Mouse (Mus musculus) MEL (cell line): ENCODE results near the gene Stx6.

Source experiments
- BHLHE40 ChIP-seq: IDR thresholded peaks from 2 replicates; pipeline ENCODE4 v1.6.1; 2012; ENCODE audit warnings: low read depth, mild to moderate bottlenecking, inconsistent platforms, low read length, improper control_type of control experiment, borderline replicate concordance
- CTCF ChIP-seq, 3 experiments: IDR thresholded peaks in 2 of 3; conservative IDR thresholded peaks in 1 of 3; 2 replicates each; pipeline ENCODE4 v1.5.1; 2011 to 2012; ENCODE audit warnings: low read length in 3 of 3, low read depth in 2 of 3, mild to moderate bottlenecking in 2 of 3, improper control_type of control experiment in 1 of 3, inconsistent platforms in 1 of 3, mixed read lengths in 1 of 3, moderate library complexity in 1 of 3; ENCODE audit not compliant: control insufficient read depth in 1 of 3, insufficient read depth in 1 of 3, poor library complexity in 1 of 3, severe bottlenecking in 1 of 3
- ELF1 ChIP-seq: IDR thresholded peaks from 2 replicates; pipeline ENCODE4 v1.6.1; 2014; ENCODE audit warnings: low read depth, mild to moderate bottlenecking, inconsistent platforms, low read length, improper control_type of control experiment, moderate library complexity
- EP300 ChIP-seq, 2 experiments: IDR thresholded peaks; 2 replicates each; pipeline ENCODE4 v1.6.1; 2011; ENCODE audit warnings: improper control_type of control experiment in 2 of 2, low read length in 2 of 2, low read depth in 1 of 2, mild to moderate bottlenecking in 1 of 2
- GABPA ChIP-seq: IDR thresholded peaks from 2 replicates; pipeline ENCODE4 v1.6.1; 2012; ENCODE audit warnings: low read depth, mild to moderate bottlenecking, inconsistent platforms, low read length, improper control_type of control experiment, moderate library complexity
- GATA1 ChIP-seq: IDR thresholded peaks from 2 replicates; pipeline ENCODE4 v1.6.1; 2011; ENCODE audit warnings: low read depth, low read length, improper control_type of control experiment
- JUND ChIP-seq: IDR thresholded peaks from 2 replicates; pipeline ENCODE4 v1.6.1; 2011; ENCODE audit warnings: low read depth, mild to moderate bottlenecking, improper control_type of control experiment, low read length
- MAZ ChIP-seq: IDR thresholded peaks from 2 replicates; pipeline ENCODE4 v1.6.1; 2012; ENCODE audit warnings: low read depth, mild to moderate bottlenecking, inconsistent platforms, low read length, improper control_type of control experiment
- MXI1 ChIP-seq: IDR thresholded peaks from 2 replicates; pipeline ENCODE4 v1.6.1; 2011; ENCODE audit warnings: mild to moderate bottlenecking, low read depth, low read length, improper control_type of control experiment
- POLR2A ChIP-seq, 2 experiments: IDR thresholded peaks; 2 replicates each; pipeline ENCODE4 v1.6.1; 2011 to 2012; ENCODE audit warnings: low read length in 2 of 2, mild to moderate bottlenecking in 2 of 2, control low read depth in 1 of 2, improper control_type of control experiment in 1 of 2, low read depth in 1 of 2, moderate library complexity in 1 of 2; ENCODE audit not compliant: control insufficient read depth in 1 of 2, insufficient read depth in 1 of 2, poor library complexity in 1 of 2
- POLR2AphosphoS5 ChIP-seq: IDR thresholded peaks from 2 replicates; pipeline ENCODE4 v1.6.1; 2012; ENCODE audit warnings: low read depth, borderline replicate concordance, mild to moderate bottlenecking, inconsistent platforms, low read length, moderate library complexity, mixed read lengths
- RCOR1 ChIP-seq: IDR thresholded peaks from 2 replicates; pipeline ENCODE4 v1.6.1; 2012; ENCODE audit warnings: low read depth, mild to moderate bottlenecking, inconsistent platforms, low read length, improper control_type of control experiment
- SIN3A ChIP-seq: IDR thresholded peaks from 2 replicates; pipeline ENCODE4 v1.6.1; 2012; ENCODE audit warnings: low read length, improper control_type of control experiment, inconsistent platforms
- USF1 ChIP-seq: IDR thresholded peaks from 2 replicates; pipeline ENCODE4 v1.6.1; 2014; ENCODE audit warnings: low read depth, mild to moderate bottlenecking, inconsistent platforms, low read length, improper control_type of control experiment, moderate library complexity

DNA sequence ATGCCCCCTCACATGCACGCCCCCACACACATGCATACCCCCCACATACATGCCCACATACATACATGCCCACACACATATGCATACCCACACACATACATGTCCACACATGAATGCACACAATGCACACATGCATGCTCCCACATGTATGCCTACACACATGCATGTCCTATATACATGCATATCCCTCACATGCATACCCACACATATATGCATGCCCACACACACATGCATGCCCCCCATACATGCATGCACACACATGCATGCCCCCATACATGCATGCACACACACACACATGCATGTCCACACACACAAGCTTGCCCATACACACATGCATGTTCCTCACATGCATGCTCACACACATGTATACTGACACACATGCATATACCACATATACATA, 45.6 kb upstream of the Stx6 start:
- TF ChIP-seq EP300 (IDR thresholded peaks at IDR 0.05; ENCODE audit: low read depth in 1 of 2, low read length in 2 of 2) (no peak), USF1 (no peak), POLR2A (IDR thresholded peaks at IDR 0.05; ENCODE audit: control insufficient read depth in 1 of 2, insufficient read depth in 1 of 2, low read depth in 1 of 2, low read length in 2 of 2, poor library complexity in 1 of 2) (no peak), CTCF (IDR thresholded peaks at IDR 0.05 in 2 of 3, conservative IDR thresholded peaks at IDR 0.05 in 1 of 3; ENCODE audit: control insufficient read depth in 1 of 3, insufficient read depth in 1 of 3, low read depth in 2 of 3, low read length in 3 of 3, poor library complexity in 1 of 3, severe bottlenecking in 1 of 3) (no peak), BHLHE40 (no peak), ELF1 (no peak), RCOR1 (no peak), JUND (no peak), SIN3A (no peak), POLR2AphosphoS5 (peak; percentile 58; the same call in 1 of the 2 replicates), MXI1 (no peak), MAZ (no peak), GATA1 (no peak), GABPA (no peak)
